Mouse (Mus musculus) mammary gland, adult 2 months (tissue): ENCODE data around the gene Cblc. TPM values are rescaled to one million over a fixed set of nuclear protein-coding genes. Genes with fewer than 3 reads are reported as not detected.

Experiments used
- polyA plus RNA-seq: library from polyadenylated mRNA; depleted of rRNA; stranded (reverse); fragments of >200 nt; gene quantifications from 2 replicates; pipeline ENCODE4 v1.2.3, GENCODE M21; 2012; ENCODE audit warnings: low replicate concordance; rRNA removed

Gene Cblc
- 19.9 and 20.6 TPM in 2 replicates for polyA plus RNA-seq

DNA sequence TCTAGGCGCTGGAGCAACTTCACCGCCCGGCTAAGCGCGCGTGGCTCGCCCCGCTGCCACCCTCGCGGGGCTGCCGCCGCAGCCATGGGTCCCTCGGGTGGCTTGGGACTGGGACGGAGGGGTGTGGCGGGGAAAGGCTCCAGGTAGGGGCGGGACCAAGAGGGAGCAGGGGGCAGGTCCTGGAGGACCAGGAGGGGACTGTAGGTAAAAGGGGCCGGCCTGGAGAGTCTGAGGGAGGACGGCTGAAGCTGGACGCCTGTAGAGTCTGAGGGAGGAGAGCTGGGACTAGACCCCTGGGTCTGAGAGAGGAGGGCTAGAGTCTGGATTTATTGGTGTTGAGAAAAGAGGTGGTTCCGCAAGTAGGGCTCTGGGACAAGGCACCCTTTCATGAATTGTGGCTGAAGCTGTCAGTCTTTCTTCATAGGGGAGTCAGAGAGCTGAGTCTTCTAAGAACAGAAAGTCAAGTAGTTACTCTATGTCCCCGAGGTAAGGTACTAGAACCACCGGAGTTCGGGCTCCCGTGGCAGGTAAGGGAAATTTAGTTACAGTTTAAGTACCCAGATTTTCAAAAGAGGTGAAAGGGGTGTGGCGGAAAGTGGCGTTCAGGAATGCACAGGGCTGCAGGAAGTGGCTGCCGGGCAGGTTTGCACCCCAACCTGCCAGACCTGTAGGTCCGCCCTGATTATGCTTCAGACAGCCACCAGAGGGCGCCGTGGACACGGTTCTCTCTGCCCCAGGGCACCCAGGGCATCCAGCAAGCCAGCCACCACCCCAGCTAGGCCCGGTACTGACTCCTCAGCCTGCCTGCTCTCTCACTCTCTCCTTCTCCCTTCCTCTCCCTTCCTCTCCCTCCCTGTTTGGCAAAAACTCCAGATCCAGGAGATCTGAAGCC lies at the start of gene Cblc:
Cblc (minus strand) TSS at position 113 of the 892 bp plus-strand sequence.

DNA sequence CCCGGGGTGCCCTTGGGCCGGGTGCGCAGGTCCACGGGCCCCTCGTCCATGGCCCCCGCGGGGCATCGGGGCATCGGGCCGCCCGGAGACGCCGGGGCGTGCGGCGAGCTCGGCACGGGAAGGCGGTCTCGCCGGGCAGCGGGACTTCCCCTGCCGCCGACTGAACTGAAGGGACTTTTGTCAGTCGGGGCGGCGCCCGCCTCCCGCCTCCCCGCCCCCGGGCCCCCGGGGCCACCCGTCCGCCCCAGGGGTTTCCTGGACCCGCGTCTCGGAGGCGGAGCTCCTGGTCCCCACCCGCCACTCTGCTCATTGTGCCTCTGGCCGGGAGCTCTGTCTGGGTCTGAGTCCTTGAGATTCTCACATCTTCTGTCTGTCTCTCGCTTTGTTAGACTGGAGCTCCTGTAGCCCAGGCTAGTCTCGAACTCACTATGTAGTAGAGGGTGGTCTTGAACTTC lies 26.0 kb upstream of the Cblc start, which contains the start of gene Bcl3:
Bcl3 (minus strand) TSS at position 167 of the 455 bp plus-strand sequence.

DNA sequence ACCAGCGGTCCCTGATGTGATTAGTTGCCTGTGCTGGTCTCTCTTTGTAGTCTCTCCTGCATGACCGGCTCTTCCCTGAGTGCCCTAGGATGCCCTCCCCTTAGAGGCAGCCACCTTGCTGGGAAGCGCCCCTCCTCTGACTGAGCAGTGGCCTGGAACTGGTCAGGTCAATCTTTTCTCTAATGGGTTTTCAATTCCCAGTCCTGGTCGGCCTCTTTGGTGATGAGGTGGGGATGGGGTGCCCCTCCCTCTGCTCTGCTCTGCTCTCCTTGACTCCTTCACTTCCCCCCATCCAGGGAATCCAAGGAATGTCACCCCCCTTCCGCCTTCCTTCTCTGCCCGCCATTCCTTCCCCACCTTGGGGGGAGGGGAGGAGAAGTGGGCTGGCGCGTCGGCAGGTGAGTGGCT lies 25.6 kb downstream of the Cblc start, which contains the start of gene Bcam:
Bcam (minus strand) TSS at position 33 of the 408 bp plus-strand sequence.

DNA sequence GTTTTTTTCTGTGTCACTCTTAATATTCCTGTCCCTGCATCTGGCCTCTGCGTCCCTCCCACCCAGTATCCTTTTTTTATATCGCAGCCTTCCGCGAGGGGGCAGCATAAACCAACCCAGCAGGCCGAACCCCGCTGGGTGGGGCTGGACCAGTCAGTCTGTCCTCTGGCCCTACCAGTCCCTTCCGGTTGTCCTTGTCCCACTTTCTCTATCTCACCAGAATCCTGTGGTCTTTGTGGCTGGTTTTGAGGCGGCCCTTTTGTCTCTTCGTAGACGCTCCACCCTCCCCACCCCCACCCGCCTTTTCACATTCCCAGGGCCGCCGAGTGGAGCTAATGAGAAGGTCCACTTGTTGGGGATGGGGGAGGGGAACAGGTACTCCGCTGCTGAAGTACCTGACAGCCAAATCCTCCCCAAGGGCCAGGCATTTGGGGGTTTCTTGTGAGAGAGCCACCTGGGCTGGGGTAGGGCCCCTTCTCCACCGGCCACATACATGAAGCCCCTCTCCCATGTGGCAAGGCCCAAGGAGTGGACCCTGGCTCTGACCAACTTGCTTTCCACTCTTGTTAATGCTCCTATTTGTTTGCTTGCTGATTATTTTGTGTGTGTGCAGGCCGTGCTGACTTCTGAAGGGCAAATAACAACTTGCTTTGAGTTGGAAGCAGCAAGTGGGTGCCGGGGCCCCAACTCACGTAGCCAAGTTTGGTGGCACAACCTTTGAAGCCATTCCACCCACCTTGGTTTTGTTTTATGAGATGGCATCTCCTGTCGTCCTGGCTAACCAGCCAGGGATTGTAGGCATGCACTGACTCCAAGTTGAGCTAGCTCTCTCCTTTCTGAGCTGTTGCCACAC lies 46.2 kb downstream of the Cblc start, which contains the start of gene Nectin2:
Nectin2 (minus strand) TSS at position 267 of the 853 bp plus-strand sequence.

Other genes with a start within 250 kb of the Cblc start
- 75.3 and 137 TPM in 2 replicates for gene Ppp1r37, start 233.7 kb downstream of the Cblc start, polyA plus RNA-seq
- gene Zfp296, start 219.5 kb downstream of the Cblc start, polyA plus RNA-seq = 6.8 and 16.7 TPM in 2 replicates
- 138 and 192 TPM in 2 replicates for gene Gemin7, start 219.2 kb downstream of the Cblc start, polyA plus RNA-seq
- gene Clasrp, start 192.3 kb downstream of the Cblc start, polyA plus RNA-seq = 68.1 and 244 TPM in 2 replicates
- gene Relb, start 167.4 kb downstream of the Cblc start, polyA plus RNA-seq = 40.8 and 101 TPM in 2 replicates
- gene Clptm1, start 131.8 kb downstream of the Cblc start, polyA plus RNA-seq = 125 and 164 TPM in 2 replicates
- 1.9 and 2.9 TPM in 2 replicates for gene Apoc2, start 118.9 kb downstream of the Cblc start, polyA plus RNA-seq
- 1.0 TPM in 1 of 2 replicates, not detected in the other for gene Gm44805, start 115.4 kb downstream of the Cblc start, polyA plus RNA-seq
- gene Apoc4, start 115.3 kb downstream of the Cblc start, polyA plus RNA-seq = 21.1 TPM in 1 of 2 replicates, not detected in the other
- gene Apoc1, start 104.1 kb downstream of the Cblc start, polyA plus RNA-seq = 50.4 and 58.9 TPM in 2 replicates
- gene Apoe, start 97.6 kb downstream of the Cblc start, polyA plus RNA-seq = 2,055 and 4,405 TPM in 2 replicates
- gene Tomm40, start 81.4 kb downstream of the Cblc start, polyA plus RNA-seq = 62.0 and 84.9 TPM in 2 replicates
- 45.9 and 65.6 TPM in 2 replicates for gene Nectin2, start 46.3 kb downstream of the Cblc start, polyA plus RNA-seq
- gene Bcam, start 25.8 kb downstream of the Cblc start, polyA plus RNA-seq = 135 and 154 TPM in 2 replicates
- 75.0 and 218 TPM in 2 replicates for gene Bcl3, start 26.0 kb upstream of the Cblc start, polyA plus RNA-seq
- gene Gm19345, start 55.2 kb upstream of the Cblc start, polyA plus RNA-seq = 0.88 and 1.4 TPM in 2 replicates
- gene Ceacam16, start 64.5 kb upstream of the Cblc start, polyA plus RNA-seq = 1.6 and 5.1 TPM in 2 replicates
- gene Ceacam19, start 91.2 kb upstream of the Cblc start, polyA plus RNA-seq = 0.12 and 0.65 TPM in 2 replicates
- gene Pvr, start 124.4 kb upstream of the Cblc start, polyA plus RNA-seq = 12.9 and 18.0 TPM in 2 replicates
- gene Igsf23, start 153.9 kb upstream of the Cblc start, polyA plus RNA-seq = 1.3 and 2.0 TPM in 2 replicates
- 0.13 and 0.19 TPM in 2 replicates for gene Ceacam20, start 168.6 kb upstream of the Cblc start, polyA plus RNA-seq
- gene Nlrp9b, start 194.7 kb upstream of the Cblc start, polyA plus RNA-seq = 0.10 TPM in 1 of 2 replicates, not detected in the other